Mouse (Mus musculus) embryonic fibroblast, embryonic 13.5 days (primary cell): ENCODE measurements around the gene Dnmt1.

Experiments
- CTCF ChIP-seq: IDR thresholded peaks from 2 replicates; pipeline ENCODE4 v1.5.1; 2011; ENCODE audit warnings: mild to moderate bottlenecking, control low read depth, low read length, moderate library complexity, borderline replicate concordance; ENCODE audit not compliant: insufficient read depth
- POLR2A ChIP-seq: IDR thresholded peaks from 2 replicates; pipeline ENCODE4 v1.6.1; 2011; ENCODE audit warnings: low read depth, mild to moderate bottlenecking, control low read depth, low read length, moderate library complexity

GRCm38 (mm10) chr9:20978409-20979095, 18.9 kb upstream of the Dnmt1 start:
- no peak for TF ChIP-seq CTCF
- TF ChIP-seq POLR2A = no peak
